Mouse (Mus musculus): Measurements from ENCODE around the gene Scel. TPM values are rescaled to one million over a fixed set of nuclear protein-coding genes. Genes with fewer than 3 reads are reported as not detected.

Gene Scel
- polyA plus RNA-seq, 1 experiment: not detected

GRCm38 (mm10) chr14:103499060-103499459 lies 14.1 kb upstream of the Scel start:
- TF ChIP-seq POLR2A (IDR thresholded peaks at IDR 0.05; ENCODE audit: borderline replicate concordance, control insufficient read depth, low read depth, low read length): no peak
- no peak for TF ChIP-seq CTCF (IDR thresholded peaks at IDR 0.05; ENCODE audit: control insufficient read depth, insufficient read depth, low read length)
- no peak overlapping the region for H3K4me3 ChIP-seq (replicated peaks; ENCODE audit: control insufficient read depth, low read depth, low read length)
- no peak overlapping the region for H3K27ac ChIP-seq (ENCODE audit: control insufficient read depth, insufficient read depth, low read depth, low read length, poor library complexity)
- WGBS: 60% methylated on average over 1 of the region's 1 CpGs
- no peaks in the 10 kb centered on the region; the same call in 1 of the 2 replicates for H3K4me1 ChIP-seq (ENCODE audit: control insufficient read depth, insufficient read depth, low read length)

GRCm38 (mm10) chr14:103500309-103500708 lies 12.8 kb upstream of the Scel start:
- H3K27ac ChIP-seq (ENCODE audit: control insufficient read depth, insufficient read depth, low read depth, low read length, poor library complexity): no peak overlapping the region
- no peak overlapping the region for H3K4me3 ChIP-seq (replicated peaks; ENCODE audit: control insufficient read depth, low read depth, low read length)
- WGBS: 75% methylated on average over 7 of the region's 7 CpGs
- TF ChIP-seq POLR2A (IDR thresholded peaks at IDR 0.05; ENCODE audit: borderline replicate concordance, control insufficient read depth, low read depth, low read length): no peak
- TF ChIP-seq CTCF (IDR thresholded peaks at IDR 0.05; ENCODE audit: control insufficient read depth, insufficient read depth, low read length): no peak
- no peaks in the 10 kb centered on the region; the same call in 1 of the 2 replicates for H3K4me1 ChIP-seq (ENCODE audit: control insufficient read depth, insufficient read depth, low read length)

GRCm38 (mm10) chr14:103500941-103501340 lies 12.2 kb upstream of the Scel start:
- WGBS: 78% methylated on average over 4 of the region's 4 CpGs
- H3K4me3 ChIP-seq (replicated peaks; ENCODE audit: control insufficient read depth, low read depth, low read length): no peak overlapping the region
- H3K27ac ChIP-seq (ENCODE audit: control insufficient read depth, insufficient read depth, low read depth, low read length, poor library complexity): no peak overlapping the region
- no peaks in the 10 kb centered on the region; the same call in 1 of the 2 replicates for H3K4me1 ChIP-seq (ENCODE audit: control insufficient read depth, insufficient read depth, low read length)
- no peak for TF ChIP-seq POLR2A (IDR thresholded peaks at IDR 0.05; ENCODE audit: borderline replicate concordance, control insufficient read depth, low read depth, low read length)
- TF ChIP-seq CTCF (IDR thresholded peaks at IDR 0.05; ENCODE audit: control insufficient read depth, insufficient read depth, low read length): no peak

- Histone ChIP-seq H3K4me3 (replicated peaks; ENCODE audit: control insufficient read depth, low read depth, low read length) (no peak overlapping the region), H3K27ac (ENCODE audit: control insufficient read depth, insufficient read depth, low read depth, low read length, poor library complexity) (no peak overlapping the region), H3K4me1 (ENCODE audit: control insufficient read depth, insufficient read depth, low read length) (no peaks in the 10 kb centered on the region; the same call in 1 of the 2 replicates)
- 32% methylated on average over 7 of the region's 7 CpGs for WGBS
- TF ChIP-seq POLR2A (IDR thresholded peaks at IDR 0.05; ENCODE audit: borderline replicate concordance, control insufficient read depth, low read depth, low read length): no peak
- TF ChIP-seq CTCF (IDR thresholded peaks at IDR 0.05; ENCODE audit: control insufficient read depth, insufficient read depth, low read length): no peak
These were observed 8.6 kb upstream of the Scel start for GRCm38 (mm10) chr14:103504514-103504913.

GRCm38 (mm10) chr14:103509544-103509943 lies 3.6 kb upstream of the Scel start:
- Histone ChIP-seq H3K4me3 (replicated peaks; ENCODE audit: control insufficient read depth, low read depth, low read length) (no peak overlapping the region), H3K4me1 (ENCODE audit: control insufficient read depth, insufficient read depth, low read length) (no peaks in the 10 kb centered on the region; the same call in 1 of the 2 replicates), H3K27ac (ENCODE audit: control insufficient read depth, insufficient read depth, low read depth, low read length, poor library complexity) (no peak overlapping the region)
- no peak for TF ChIP-seq POLR2A (IDR thresholded peaks at IDR 0.05; ENCODE audit: borderline replicate concordance, control insufficient read depth, low read depth, low read length)
- TF ChIP-seq CTCF (IDR thresholded peaks at IDR 0.05; ENCODE audit: control insufficient read depth, insufficient read depth, low read length): no peak
- 89% methylated on average over 8 of the region's 8 CpGs for WGBS

GRCm38 (mm10) chr14:103513473-103513811 lies 300 bp downstream of the Scel start:
- 73% methylated on average over 7 of the region's 7 CpGs for WGBS
- H3K4me3 ChIP-seq (replicated peaks; ENCODE audit: control insufficient read depth, low read depth, low read length): no peak overlapping the region
- H3K4me1 ChIP-seq (ENCODE audit: control insufficient read depth, insufficient read depth, low read length): no peaks in the 10 kb centered on the region
- H3K27ac ChIP-seq (ENCODE audit: control insufficient read depth, insufficient read depth, low read depth, low read length, poor library complexity): no peak overlapping the region
- TF ChIP-seq POLR2A (IDR thresholded peaks at IDR 0.05; ENCODE audit: borderline replicate concordance, control insufficient read depth, low read depth, low read length): no peak
- TF ChIP-seq CTCF (IDR thresholded peaks at IDR 0.05; ENCODE audit: control insufficient read depth, insufficient read depth, low read length): no peak

- Histone ChIP-seq H3K4me3 (replicated peaks; ENCODE audit: control insufficient read depth, low read depth, low read length) (no peak overlapping the region), H3K27ac (ENCODE audit: control insufficient read depth, insufficient read depth, low read depth, low read length, poor library complexity) (no peak overlapping the region), H3K4me1 (ENCODE audit: control insufficient read depth, insufficient read depth, low read length) (no peaks in the 10 kb centered on the region)
- TF ChIP-seq CTCF (IDR thresholded peaks at IDR 0.05; ENCODE audit: control insufficient read depth, insufficient read depth, low read length) (no peak), POLR2A (IDR thresholded peaks at IDR 0.05; ENCODE audit: borderline replicate concordance, control insufficient read depth, low read depth, low read length) (no peak)
- WGBS: 88% methylated on average over 8 of the region's 8 CpGs
These were observed 2.3 kb downstream of the Scel start for GRCm38 (mm10) chr14:103515419-103515818.

- TF ChIP-seq POLR2A (IDR thresholded peaks at IDR 0.05; ENCODE audit: borderline replicate concordance, control insufficient read depth, low read depth, low read length): no peak
- TF ChIP-seq CTCF (IDR thresholded peaks at IDR 0.05; ENCODE audit: control insufficient read depth, insufficient read depth, low read length): no peak
- 80% methylated on average over 1 of the region's 1 CpGs for WGBS
These were observed 13.1 kb downstream of the Scel start for GRCm38 (mm10) chr14:103526286-103526685.

More at GRCm38 (mm10) chr14:103526286-103526685, 13.1 kb downstream of the Scel start:
- H3K27ac ChIP-seq (ENCODE audit: control insufficient read depth, insufficient read depth, low read depth, low read length, poor library complexity): no peak overlapping the region
- H3K4me1 ChIP-seq (ENCODE audit: control insufficient read depth, insufficient read depth, low read length): no peaks in the 10 kb centered on the region
- H3K4me3 ChIP-seq (replicated peaks; ENCODE audit: control insufficient read depth, low read depth, low read length): no peak overlapping the region

Measured in bone marrow, adult 2 months (tissue).